ENCODE assay signal across 8 mouse cellular contexts in genomic region chr12:16589204-16589949, GRCm38 (mm10). TPM values are rescaled to one million over a fixed set of nuclear protein-coding genes. Genes with fewer than 3 reads are reported as not detected.
A peak's percentile ranks its signal among the peaks of the same experiment; 100 is the strongest.
DNase-seq lines count a peak whose midpoint lies in the region; ATAC-seq and TF ChIP-seq lines count a peak whose summit lies in the region.

No protein-coding gene starts in this region.

- peak overlapping the region; percentile 95 for H3K9ac ChIP-seq in hindbrain, embryonic 15.5 days

- peak overlapping the region; percentile 78 for H3K4me2 ChIP-seq in hindbrain, embryonic 15.5 days

- no peaks in the 10 kb centered on the region for H3K36me3 ChIP-seq in hindbrain, embryonic 15.5 days

- TF ChIP-seq CTCF in Patski (IDR thresholded peaks at IDR 0.05), result no peak

- peak; percentile 65 for ATAC-seq in Patski
- peak; percentile 88 for ATAC-seq in hindbrain, embryonic 15.5 days (ENCODE audit: low FRiP score, low read depth)

- WGBS in hindbrain, embryonic 15.5 days, result under 1% methylated on average over 25 of the region's 36 CpGs

- DNase-seq in Patski (ENCODE audit: low read depth, low spot score), result no peak
- DNase-seq in cerebellum, postnatal 14 days, result peak; percentile 95 to 98
- peak; percentile 76 to 83 for DNase-seq in frontal cortex, postnatal 25 days (ENCODE audit: low spot score in 2 of 2)
- peak; percentile 76 for DNase-seq in left cerebral cortex, adult 11 months (ENCODE audit: low spot score)
- DNase-seq in lung, postnatal 4 days, result peak; percentile 94 to 95
- peak; percentile 89 for DNase-seq in retina, postnatal 7 days (ENCODE audit: low read depth, low spot score)
- peak; percentile 75 for DNase-seq in urinary bladder, adult 2 months (ENCODE audit: low spot score)

- in situ Hi-C loops in Patski (cut with MboI; ENCODE audit: low pct_unique_long_range_greater_than_20kb), result no loop called here

- H3K27ac ChIP-seq in hindbrain, embryonic 15.5 days (replicated peaks), result peak overlapping the region; percentile 91

- H3K4me3 ChIP-seq in hindbrain, embryonic 15.5 days, result peak overlapping the region; percentile 98

- H3K27me3 ChIP-seq in Patski, result no peaks in the 10 kb centered on the region
- no peaks in the 10 kb centered on the region for H3K27me3 ChIP-seq in hindbrain, embryonic 15.5 days

- POLR2A ChIA-PET in Patski (lab: Charles Lee), result interaction anchor here (0.5 kb wide), 1 partner anchor 144 kb away, joined by 3 read pairs; no protein-coding TSS in a partner anchor

- H3K9me3 ChIP-seq in hindbrain, embryonic 15.5 days, result no peaks in the 10 kb centered on the region

- CTCF ChIA-PET in Patski (lab: Charles Lee), result interaction anchor here (1.9 kb wide), 1 partner anchor 21 kb away, joined by 6 read pairs; no protein-coding TSS in a partner anchor

- peaks cover 65% of the 10 kb centered on the region for H3K4me1 ChIP-seq in hindbrain, embryonic 15.5 days (replicated peaks)

RNA-seq across cellular contexts. Expression of gene Lpin1, which starts 21.4 kb away (rescaled TPM):
- 6.8 TPM for polyA plus RNA-seq in Patski (2021)
- 15.9 and 17.0 TPM in 2 replicates for polyA plus RNA-seq in hindbrain, embryonic 15.5 days (2015; fragmentation: Nextera tagmentation; extraction: Ambion mirVana)
- polyA plus RNA-seq in urinary bladder, adult 2 months (2012; rRNA removed), result 12.3 and 15.5 TPM in 2 replicates
